Mouse (Mus musculus): ENCODE data around the gene Vmn2r75. TPM values are rescaled to one million over a fixed set of nuclear protein-coding genes. Genes with fewer than 3 reads are reported as not detected.

Gene Vmn2r75
- not detected for polyA plus RNA-seq (2014; fragmentation: Illumina TruSeq; extraction: RNeasy Lipid Tissue Mini Kit (QIAGEN cat#74804); ENCODE audit: low read depth, low replicate concordance)

GRCm38 (mm10) chr7:86171678-86172077 is at the start of gene Vmn2r75:
TSS of gene Vmn2r75 (minus strand) at chr7:86171778.

Other genes starting within 250 kb of the Vmn2r75 start
- gene Vmn2r74, start 210.1 kb downstream of the Vmn2r75 start, polyA plus RNA-seq (2014; fragmentation: Illumina TruSeq; extraction: RNeasy Lipid Tissue Mini Kit (QIAGEN cat#74804); ENCODE audit: low read depth, low replicate concordance), result not detected
- gene Vmn2r76, start 74.5 kb upstream of the Vmn2r75 start, polyA plus RNA-seq (2014; fragmentation: Illumina TruSeq; extraction: RNeasy Lipid Tissue Mini Kit (QIAGEN cat#74804); ENCODE audit: low read depth, low replicate concordance), result not detected
- not detected for gene Olfr310, start 105.4 kb upstream of the Vmn2r75 start, polyA plus RNA-seq (2014; fragmentation: Illumina TruSeq; extraction: RNeasy Lipid Tissue Mini Kit (QIAGEN cat#74804); ENCODE audit: low read depth, low replicate concordance)
- gene Olfr309, start 141.9 kb upstream of the Vmn2r75 start, polyA plus RNA-seq (2014; fragmentation: Illumina TruSeq; extraction: RNeasy Lipid Tissue Mini Kit (QIAGEN cat#74804); ENCODE audit: low read depth, low replicate concordance), result not detected
- gene Olfr308, start 153.9 kb upstream of the Vmn2r75 start, polyA plus RNA-seq (2014; fragmentation: Illumina TruSeq; extraction: RNeasy Lipid Tissue Mini Kit (QIAGEN cat#74804); ENCODE audit: low read depth, low replicate concordance), result not detected
- gene Olfr307, start 165.8 kb upstream of the Vmn2r75 start, polyA plus RNA-seq (2014; fragmentation: Illumina TruSeq; extraction: RNeasy Lipid Tissue Mini Kit (QIAGEN cat#74804); ENCODE audit: low read depth, low replicate concordance), result not detected
- gene Olfr305, start 195.2 kb upstream of the Vmn2r75 start, polyA plus RNA-seq (2014; fragmentation: Illumina TruSeq; extraction: RNeasy Lipid Tissue Mini Kit (QIAGEN cat#74804); ENCODE audit: low read depth, low replicate concordance), result not detected
- not detected for gene Olfr304, start 214.9 kb upstream of the Vmn2r75 start, polyA plus RNA-seq (2014; fragmentation: Illumina TruSeq; extraction: RNeasy Lipid Tissue Mini Kit (QIAGEN cat#74804); ENCODE audit: low read depth, low replicate concordance)
- gene Olfr303, start 226.0 kb upstream of the Vmn2r75 start, polyA plus RNA-seq (2014; fragmentation: Illumina TruSeq; extraction: RNeasy Lipid Tissue Mini Kit (QIAGEN cat#74804); ENCODE audit: low read depth, low replicate concordance), result not detected
- not detected for gene Olfr301, start 232.1 kb upstream of the Vmn2r75 start, polyA plus RNA-seq (2014; fragmentation: Illumina TruSeq; extraction: RNeasy Lipid Tissue Mini Kit (QIAGEN cat#74804); ENCODE audit: low read depth, low replicate concordance)